Mouse (Mus musculus): ENCODE data around the gene Rora. TPM values are rescaled to one million over a fixed set of nuclear protein-coding genes. Genes with fewer than 3 reads are reported as not detected.

The Rora gene
- total RNA-seq, 2 experiments from 2014 or later = 1.3 to 1.9 TPM

DNA sequence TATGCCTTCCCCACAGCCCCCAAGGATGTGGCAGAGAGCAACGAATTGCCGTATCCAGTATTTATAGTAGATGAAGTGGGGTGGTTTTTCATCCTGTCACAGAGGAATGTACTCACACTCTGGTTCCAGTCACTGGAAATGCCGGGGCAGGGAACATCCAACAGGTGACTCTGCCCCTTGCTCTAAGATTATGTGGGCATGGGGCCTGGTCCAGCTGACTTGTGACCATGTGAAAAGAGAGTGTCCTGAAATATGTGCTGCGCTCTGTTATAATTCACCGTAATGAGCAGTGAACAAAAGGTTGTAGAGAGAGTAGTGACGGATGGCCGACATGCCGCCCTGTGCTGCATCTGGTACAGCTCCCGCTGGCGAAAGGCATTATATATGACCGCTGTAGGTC, 282.0 kb downstream of the Rora start:
- no peak for ATAC-seq (ENCODE audit: poor library complexity, severe bottlenecking)

DNA sequence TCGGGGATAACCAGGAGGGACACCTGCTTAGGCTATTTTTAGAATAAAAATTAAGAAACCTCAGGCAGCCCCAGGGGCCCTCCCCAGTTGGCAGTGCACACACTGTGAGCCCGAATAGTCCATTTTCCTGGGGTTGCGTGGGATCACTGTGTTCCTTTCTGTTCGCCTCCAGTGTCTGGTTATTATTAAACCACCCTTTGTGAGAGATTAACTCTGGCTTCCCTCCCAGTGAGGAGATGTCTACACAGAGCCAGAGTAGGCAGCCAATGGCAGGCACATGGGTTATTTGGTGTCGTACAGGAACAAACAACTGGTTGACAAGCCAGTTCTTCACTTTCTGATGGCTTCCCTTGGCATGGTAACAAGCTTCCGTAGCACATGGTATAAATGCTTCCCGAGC, 287.5 kb downstream of the Rora start:
- ATAC-seq (ENCODE audit: poor library complexity, severe bottlenecking) = no peak

DNA sequence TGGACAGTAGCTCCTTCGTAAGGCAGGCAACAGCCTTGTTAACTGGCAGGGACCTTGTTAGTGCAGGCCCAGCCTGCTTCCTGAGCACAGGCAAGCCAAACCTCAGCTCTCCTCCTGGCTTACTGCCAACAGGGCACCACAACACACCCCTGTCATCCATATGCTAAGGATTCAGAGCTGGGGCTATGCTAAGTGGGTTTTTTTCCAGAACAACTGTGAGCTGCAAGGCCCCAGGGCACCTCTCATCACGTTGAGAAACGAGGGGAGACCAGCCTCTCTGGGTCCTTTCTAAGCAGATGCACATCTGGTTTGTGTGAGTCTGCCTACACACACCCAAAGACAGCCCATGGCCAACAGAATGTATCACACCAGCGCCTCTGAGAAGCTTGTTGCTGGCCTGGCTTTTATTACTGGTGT, 289.0 kb downstream of the Rora start:
- ATAC-seq (ENCODE audit: poor library complexity, severe bottlenecking) = no peak

DNA sequence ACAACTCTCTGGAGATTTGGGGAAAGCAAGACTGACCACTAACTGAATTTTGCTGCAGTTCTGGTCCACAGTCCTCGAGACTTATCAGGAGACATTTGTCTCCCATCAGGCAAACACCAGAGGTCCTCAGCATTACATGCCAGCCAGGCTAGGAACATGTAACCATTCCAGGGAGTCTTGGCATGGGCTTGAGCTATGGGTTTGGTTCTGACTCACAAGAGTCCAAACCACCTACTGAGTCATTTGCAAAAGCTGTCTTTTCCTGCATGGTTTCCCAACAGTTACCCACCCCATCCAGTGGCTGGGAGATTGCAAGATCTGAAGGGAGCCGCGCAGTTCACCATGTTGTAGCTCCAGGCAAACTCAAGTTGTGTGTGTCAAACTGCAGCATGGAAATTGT, 290.4 kb downstream of the Rora start:
- no peak for ATAC-seq (ENCODE audit: poor library complexity, severe bottlenecking)

DNA sequence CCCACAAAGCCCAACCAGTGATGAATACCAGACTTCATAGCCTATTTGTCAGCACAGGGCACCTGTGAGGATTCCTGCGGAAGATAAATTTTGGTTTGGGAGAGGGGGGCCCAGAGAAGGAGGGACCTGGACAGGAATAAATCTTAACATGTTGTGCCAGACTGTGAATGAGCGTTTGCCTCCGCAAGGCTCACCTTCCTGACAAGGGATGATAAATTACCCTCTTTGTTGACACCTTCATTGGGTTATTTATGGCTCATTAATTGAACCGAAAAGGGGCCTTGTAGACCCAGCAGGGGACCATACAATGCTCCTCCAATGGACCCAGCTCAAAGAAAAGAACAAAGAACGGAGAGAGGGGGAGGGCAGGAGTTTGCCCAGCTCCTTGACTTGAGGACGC, 294.1 kb downstream of the Rora start:
- no peak for ATAC-seq (ENCODE audit: poor library complexity, severe bottlenecking)

DNA sequence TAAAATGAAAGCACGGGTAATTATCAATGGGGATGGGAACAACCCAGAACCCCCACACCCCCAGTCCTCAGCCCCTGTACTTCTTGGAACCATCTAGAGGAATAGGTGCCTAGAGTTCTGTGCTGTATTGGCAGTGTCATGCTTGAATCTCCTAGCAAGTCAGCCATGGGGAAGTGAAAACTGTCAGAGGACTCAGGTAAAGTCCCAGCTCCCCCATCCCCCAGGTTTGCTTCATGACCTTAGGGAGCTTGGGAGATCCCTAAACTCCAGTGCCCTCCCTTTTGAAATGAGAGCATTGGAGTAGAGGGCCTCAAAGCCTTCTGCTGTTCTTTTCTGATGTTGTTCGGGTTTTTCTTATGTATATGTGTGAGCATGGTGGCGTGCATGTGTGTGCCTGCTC, 294.6 kb downstream of the Rora start:
- ATAC-seq (ENCODE audit: poor library complexity, severe bottlenecking) = no peak

DNA sequence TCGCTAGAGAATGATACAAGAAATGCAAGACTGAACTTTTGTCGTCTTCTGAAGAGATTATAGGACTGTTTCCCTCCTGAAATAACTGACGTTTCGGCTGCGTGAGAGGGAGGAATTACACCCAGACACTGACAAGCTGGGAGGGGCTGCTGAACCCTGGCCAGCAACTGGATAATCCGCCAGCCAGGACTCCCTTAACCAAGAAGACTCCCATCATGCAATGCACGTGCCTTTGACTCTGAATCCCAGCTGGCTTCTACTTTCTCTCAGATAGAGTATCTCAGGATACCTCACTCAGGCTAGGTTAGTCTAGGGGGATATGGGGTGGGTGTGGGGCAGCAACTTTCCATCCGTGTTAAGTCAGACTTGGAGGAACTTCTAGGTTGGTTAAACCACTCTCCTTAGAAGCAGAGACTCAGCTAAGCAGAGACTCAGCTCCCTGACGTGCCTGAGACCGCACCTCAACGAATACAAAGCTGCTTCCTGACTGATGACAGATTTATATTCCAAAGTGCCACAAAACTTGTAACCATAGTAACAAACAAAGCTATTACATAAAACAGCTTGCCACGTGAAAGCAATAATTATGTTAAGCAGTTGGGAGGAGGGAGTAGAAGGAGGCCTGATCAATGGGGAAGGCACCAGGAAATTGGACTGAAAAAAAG, 302.8 kb downstream of the Rora start:
- ATAC-seq (ENCODE audit: poor library complexity, severe bottlenecking) = no peak

DNA sequence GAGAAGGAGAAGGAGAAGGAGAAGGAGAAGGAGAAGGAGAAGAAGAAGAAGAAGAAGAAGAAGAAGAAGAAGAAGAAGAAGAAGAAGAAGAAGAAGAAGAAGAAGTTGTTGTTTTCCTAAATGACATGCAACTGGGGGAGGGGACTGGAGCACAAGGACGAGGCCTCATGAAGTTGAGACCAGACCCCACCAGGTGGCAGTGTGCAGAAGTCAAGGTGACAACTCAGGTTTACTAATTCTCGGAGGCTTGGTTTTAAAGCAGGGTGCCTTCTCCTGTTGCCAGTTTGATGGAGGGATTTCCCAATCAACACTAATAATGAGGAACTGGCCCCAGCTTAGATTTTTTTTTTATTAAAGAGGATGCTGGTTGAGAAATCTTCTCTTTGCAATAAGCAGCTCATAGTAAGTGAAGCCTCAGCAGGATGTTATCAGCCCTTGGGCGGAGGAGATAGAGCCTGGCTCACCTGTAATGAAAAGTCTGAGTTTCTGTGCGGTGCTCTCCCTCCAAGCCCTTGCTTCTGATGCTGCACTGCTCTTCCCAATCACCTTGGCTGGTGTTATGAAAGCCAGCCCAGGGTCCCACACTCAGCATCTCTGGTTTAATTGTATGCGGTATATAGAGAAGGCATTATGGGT, 303.5 kb downstream of the Rora start:
- ATAC-seq (ENCODE audit: poor library complexity, severe bottlenecking) = peak; percentile 71

DNA sequence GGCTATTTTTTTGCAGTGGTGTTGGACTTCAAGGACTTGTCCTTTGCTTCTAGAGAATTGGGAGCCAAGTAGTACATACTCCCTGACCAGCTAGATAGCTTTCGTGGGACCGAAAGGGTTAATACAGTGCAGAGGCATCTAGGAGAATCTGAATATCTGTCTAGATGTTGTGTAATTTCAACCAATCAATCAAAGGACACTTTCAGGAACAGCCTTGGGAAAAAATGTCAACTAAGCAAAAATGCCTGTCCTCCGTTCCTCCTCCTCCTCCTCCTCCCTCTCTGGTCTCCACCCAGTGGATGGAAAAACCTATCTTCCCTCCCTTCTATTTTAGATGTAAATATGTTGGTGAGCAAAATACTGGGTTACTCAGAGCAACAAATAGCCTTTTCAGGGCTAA, 304.2 kb downstream of the Rora start:
- no peak for ATAC-seq (ENCODE audit: poor library complexity, severe bottlenecking)

DNA sequence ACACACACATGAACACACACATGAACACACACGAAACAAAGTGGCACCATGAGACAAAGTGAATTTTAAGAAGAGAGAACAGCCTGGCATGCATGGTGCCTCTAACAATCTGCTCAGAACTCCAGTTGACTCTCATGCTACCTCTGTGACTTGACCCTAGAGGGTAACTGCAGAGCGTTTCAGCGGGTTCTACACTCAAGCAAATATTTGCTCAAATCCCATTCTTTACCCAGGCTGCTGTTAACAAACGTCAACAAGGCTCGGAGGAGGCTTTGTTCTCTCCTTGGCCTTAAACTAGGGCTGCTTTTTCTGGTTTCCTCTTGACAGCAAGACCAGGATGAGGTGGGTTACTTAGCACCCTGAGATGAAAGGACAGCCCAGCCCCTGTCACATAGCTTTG, 305.3 kb downstream of the Rora start:
- no peak for ATAC-seq (ENCODE audit: poor library complexity, severe bottlenecking)

DNA sequence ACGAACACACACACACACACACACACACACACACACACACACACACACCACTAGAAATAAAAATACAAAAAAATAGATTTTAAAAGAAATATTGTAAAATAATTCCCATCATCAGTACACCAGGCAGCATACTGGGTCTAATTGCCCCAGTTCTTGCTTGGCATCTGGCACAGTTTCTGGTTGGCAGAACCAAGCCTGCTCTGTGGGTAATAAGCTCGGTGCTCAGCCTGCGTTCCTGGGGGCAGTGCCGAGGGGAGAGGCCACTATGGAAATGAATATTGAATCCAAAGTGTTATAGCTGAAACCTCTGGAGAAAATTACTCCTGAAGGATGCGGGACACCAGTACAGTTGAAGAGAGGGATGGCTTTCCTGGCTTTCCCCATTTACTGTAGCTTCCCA, 310.3 kb downstream of the Rora start:
- ATAC-seq (ENCODE audit: poor library complexity, severe bottlenecking) = no peak

DNA sequence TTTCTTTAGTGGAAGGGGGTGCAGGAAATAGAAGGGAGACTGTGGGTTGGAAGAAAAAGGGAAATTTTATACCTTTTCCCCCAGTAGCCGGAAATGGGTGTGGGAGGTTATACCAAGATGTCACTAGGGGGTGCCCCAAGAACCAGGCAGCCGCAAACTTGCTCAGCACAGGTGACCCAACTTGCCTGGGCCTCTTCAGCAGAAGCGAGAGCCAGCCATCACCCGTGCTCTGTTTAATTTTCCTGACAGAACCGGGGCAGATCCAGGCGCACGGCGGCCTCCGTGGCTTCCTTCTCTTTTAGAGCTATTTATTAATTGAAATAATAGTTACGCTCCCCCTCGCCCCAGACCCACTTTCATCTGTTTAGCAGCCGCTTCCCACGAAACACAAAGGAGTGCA, 313.0 kb downstream of the Rora start:
- ATAC-seq (ENCODE audit: poor library complexity, severe bottlenecking) = no peak; the same call in 1 of the 2 replicates

DNA sequence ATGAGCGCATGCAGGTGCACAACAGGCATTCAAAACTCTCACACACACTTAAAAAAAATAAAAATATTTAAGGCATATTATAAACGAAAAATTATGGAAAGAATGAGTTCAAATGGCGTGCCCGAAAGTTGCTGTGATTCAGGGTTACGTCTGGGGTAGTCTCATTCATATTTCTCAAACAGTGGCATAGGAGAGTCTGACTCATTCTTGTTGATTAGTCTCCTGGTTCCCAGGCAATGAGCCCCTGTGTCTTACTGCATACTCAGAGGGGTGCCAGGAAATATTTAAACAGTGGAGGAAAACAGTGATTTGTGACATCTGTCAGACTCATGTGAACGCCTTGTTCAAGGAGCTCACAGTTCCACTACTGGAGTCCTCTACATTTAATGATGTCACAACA, 316.5 kb downstream of the Rora start:
- no peak for ATAC-seq (ENCODE audit: poor library complexity, severe bottlenecking)

DNA sequence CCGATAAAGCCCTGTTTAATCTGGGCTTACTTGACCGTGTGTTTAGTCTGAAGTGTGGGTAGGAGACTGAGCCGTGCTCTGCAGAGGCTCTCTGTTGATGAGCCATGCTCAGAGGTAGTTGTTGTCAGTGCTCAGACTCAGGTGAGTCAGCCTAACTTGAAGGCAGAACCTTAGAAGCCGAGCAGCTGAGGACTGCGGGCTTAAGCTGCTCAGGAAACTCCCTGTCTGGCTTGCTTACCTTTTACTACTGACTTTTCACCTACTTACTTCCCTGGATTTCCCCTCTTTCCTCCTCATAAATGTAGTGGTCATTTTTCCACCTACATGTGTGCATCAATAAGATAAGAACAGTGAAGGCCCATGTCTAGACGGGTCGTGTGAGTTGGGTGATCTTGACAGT, 318.7 kb downstream of the Rora start:
- ATAC-seq (ENCODE audit: poor library complexity, severe bottlenecking) = no peak

DNA sequence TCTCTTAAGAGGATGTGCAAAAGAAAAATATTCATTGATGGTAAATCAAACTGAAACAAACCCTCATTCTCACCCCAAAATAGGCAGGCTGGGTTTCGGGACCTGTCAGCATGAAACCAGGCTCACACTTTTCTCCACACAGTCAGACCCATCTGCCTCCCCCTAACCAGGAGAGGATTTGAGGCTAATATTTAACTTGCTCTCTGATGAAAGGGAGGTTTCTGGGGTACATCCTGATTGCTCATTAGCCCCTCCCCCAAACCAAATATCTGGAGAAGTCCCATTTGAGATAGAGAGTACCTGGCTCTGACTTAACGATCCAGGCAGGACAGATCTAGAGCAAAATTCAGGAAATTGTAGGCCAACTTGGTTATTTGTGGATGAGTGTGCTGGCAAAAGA, 320.9 kb downstream of the Rora start:
- ATAC-seq (ENCODE audit: poor library complexity, severe bottlenecking) = no peak

DNA sequence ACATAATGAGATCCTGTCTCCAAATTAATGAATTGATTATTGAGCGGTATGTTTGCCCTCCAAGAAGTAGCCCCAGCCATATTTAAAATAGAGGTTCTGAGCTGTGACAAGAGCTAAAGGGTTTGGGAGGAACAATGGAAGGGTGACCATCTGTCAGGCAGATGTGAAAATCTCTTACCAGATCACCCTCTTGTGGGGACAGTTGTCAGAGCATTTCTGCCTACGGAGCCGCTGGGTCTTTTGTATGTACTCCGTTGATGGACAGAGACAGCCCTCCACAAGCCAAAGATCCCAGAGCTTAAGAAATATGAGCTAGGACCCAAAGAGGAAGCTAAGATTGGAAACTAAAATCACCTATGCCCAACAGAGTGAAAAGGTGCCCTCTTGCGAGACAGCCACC, 322.6 kb downstream of the Rora start:
- ATAC-seq (ENCODE audit: poor library complexity, severe bottlenecking) = no peak

DNA sequence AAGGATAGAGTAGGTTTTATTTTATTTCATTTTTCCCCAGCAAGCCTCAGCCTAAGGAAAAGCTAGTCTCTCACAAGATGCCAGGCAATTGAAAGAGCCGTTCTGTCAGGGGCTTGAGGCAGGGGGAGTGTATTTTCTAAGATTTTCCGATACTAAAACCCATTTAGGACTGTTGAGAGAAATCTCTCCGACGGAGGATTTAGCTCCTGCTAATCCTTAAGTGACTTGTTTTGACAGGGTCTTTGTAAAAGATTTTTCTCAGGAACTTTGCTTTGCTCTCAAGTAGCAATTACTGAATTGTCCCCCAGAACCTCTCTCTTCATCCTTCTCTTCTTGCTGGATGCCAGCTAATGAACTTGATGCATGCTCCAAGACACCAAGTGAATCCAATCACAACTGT, 323.3 kb downstream of the Rora start:
- no peak for ATAC-seq (ENCODE audit: poor library complexity, severe bottlenecking)

DNA sequence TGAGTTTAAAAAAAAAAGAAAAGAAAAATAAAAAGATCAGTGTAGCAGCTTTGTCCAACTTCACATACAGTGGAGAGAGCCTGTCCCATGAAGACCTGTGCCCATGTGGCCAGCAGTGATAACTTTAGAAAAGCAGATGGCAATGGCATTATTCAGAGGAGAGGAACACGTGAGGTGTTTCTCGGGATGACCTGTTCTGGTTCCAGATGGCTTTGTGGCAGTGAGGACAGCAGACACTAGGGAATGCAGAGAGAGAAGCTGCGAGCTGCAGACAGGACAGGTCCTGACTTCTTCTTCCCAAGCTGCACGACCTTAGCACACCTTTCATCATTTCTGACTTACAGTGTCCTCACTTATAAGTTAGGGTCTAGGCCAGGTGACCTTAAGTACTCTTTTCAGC, 325.1 kb downstream of the Rora start:
- no peak for ATAC-seq (ENCODE audit: poor library complexity, severe bottlenecking)

DNA sequence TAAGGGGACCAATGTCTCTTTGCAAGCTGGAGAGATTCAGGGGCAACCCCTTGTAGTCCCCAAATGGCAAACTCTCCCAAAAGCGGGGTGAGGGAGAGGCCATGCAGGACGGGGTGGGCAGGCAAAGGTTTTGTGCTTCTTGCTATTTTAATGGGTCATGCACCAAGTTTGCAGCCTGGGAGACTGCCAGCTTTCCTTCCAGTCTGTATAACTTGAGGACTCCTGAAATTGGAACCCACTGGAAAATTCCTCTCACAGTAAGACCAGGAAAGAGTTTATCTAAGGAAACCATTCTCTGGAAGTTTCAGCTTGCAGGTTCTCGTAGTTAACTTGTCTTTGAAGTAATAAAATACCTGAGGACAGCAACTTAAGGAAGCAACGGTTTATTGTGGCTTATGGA, 326.5 kb downstream of the Rora start:
- ATAC-seq (ENCODE audit: poor library complexity, severe bottlenecking) = no peak

DNA sequence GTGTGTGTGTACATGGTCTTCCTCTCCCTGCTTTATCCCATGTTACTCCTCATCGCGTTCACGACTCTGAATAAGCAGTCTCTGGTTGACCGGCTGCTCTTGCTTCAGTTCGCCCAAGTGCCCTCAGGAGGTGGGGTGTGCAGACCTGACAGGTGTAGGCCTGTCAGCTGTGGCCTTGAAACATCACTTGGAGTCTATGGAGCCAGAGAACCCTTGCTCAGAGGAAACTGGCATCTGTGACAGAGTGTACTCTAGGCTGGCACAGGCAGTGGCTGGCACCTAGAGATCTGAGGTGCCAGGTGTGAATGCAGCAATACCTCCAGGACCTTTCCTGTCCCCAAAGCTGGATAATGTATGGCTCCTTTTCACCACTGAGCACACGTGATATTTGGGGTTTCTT, 331.5 kb downstream of the Rora start:
- no peak for ATAC-seq (ENCODE audit: poor library complexity, severe bottlenecking)

DNA sequence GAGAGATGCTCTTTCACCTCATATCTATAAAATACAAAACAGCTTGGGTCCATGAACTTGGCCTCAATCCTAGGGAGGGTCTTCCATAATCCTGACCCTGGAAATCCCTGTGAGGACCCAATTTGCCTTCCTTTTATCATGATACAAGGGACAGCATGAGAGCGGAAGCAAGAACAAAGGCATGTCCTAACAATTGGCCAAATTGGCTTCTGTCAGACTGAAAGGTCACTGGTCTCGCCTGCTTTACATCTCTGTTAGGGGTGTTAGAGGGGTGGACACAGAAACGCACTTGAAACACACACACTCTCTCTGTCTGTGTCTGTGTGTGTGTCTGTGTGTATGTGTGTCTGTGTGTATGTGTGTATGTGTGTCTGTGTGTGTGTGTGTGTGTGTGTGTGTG, 332.2 kb downstream of the Rora start:
- no peak for ATAC-seq (ENCODE audit: poor library complexity, severe bottlenecking)

DNA sequence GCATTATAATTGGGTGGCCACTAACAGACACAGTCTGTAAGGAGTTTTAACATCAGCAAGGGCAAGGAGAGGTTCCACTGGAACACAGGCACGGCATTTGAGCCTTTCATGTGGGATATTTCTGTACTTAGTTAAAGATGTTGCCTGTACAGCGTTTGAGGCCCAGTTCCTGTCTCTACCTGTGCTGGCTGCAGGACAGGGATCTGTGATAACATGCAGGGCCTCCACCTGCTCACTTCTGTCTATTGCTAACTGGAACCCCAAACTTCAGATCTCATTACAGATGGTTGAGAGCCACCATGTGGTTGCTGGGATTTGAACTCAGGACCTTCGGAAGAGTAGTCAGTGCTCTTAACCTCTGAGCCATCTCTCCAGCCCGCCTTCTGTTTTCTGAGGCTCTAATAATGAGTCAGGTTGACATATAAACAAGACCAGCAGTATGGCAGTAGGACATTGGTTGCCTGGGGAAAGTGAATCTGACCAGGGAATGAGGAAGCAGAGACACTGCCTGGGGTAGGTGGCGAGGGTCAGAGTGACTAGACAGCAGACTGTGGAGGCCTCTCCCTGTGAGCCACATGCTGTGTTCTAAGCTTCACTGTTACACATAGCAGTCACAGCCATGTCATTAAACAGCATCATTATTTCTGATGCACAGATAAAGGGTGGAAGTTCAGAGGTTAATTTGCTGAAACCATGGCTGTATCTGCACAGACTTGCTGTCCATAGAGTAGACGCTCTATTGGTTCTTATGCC, 333.9 kb downstream of the Rora start:
- no peak for ATAC-seq (ENCODE audit: poor library complexity, severe bottlenecking)
